Mouse (Mus musculus) left cerebral cortex, postnatal 10 days (tissue): ENCODE results near the gene Gprc5b. TPM values are rescaled to one million over a fixed set of nuclear protein-coding genes. Genes with fewer than 3 reads are reported as not detected.

Experiments used
- DNase-seq, 2 experiments: peaks; one replicate each; pipeline ENCODE4 v3.0.0; 2021 to 2022; ENCODE audit warnings: low spot score in 2 of 2, mixed read lengths in 1 of 2; ENCODE audit errors: extremely low spot score in 1 of 2
- intact Hi-C: fragments of 180-260 bp; cut with DNase I; formaldehyde crosslinking; loops from one replicate; pipeline ENCODE4 v1.15.1; 2025
- total RNA-seq, 2 experiments: library from RNA; stranded (reverse); gene quantifications; 2 replicates each; pipeline ENCODE4 v1.2.3; 2021

Gprc5b gene
- total RNA-seq, 2 experiments from 2014 or later, result 36.8 to 39.8 TPM

DNA sequence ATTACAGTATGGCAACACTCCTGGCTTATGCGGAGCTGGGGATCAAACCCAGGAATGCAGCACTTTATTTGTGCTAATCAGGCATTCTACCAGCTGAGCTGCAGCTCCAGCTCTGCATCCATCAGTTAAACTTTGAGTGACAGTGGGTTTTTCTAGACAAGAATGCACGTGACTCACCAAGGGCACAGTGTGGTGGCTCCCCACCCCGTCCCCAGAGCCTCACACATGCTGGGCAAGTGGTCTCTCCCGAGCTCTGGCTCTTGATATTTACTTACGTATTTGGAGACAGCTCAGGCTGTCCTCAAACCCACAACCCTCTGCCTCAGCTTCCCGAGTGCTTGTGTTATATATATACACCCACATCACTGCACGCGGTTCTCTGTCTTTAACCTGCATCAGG lies 66.1 kb downstream of the Gprc5b start:
- intact Hi-C loops, result no loop called here

GRCm38 (mm10) chr7:118928316-118928715 lies 66.7 kb downstream of the Gprc5b start:
- intact Hi-C loops, result no loop called here

More for the DNA sequence above, 66.1 kb downstream of the Gprc5b start:
- no peak for DNase-seq

DNA sequence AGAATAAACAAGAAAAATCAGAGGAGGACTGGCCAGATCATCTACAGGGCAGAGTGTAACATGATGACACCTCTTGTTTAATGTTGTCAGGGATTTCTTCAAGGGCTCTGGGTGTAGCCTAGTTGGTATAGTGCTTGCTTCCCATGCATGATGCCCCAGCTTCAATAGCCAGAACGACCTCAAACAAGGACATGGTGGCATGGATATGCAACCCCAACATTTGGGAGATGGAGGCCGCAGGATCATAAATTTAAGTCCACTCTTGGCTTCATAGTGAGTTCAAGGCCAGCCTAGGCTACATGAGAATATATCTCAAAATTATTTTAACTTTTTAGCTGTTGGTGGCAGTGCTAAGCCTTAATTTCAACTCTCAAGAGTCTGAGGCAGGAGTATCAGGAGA lies 67.7 kb downstream of the Gprc5b start:
- no peak for DNase-seq
- intact Hi-C loops, result no loop called here

More at GRCm38 (mm10) chr7:118928316-118928715, 66.7 kb downstream of the Gprc5b start:
- no peak for DNase-seq

DNA sequence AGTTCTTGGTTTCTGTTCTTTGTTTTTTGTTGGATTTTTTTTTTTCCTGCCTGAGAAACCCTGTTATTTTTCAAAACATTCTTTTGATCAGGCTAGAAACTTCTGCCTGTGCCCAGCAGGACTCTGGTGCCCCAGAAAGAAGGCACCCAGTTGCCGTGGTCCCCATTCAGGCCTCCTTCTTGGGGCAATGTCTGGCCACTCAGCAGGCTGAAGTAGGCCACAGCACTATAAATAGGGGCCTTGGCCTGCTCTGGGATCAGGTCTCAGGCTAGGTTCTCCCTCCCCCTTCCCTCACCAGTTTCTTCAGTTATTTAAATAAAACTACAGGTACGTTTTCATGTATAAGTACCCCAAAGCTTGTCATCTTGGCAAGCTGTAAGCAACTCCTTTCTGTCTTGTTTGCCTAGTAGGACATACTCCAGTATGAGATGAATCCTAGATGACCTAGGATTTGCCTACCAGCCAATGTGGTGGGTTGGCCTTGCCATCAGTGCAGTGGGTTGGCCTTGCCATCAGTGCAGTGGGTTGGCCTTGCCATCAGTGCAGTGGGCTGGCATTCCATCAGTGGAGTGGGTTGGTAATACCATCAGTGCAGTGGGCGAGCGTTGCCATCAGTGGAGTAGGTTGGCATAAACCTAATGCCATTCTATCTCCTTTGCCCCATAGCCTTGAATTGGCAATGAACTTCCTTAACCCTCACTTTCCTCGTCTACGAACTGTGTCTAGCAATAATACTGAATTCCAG lies 68.3 kb downstream of the Gprc5b start:
- intact Hi-C loops, result no loop called here

DNA sequence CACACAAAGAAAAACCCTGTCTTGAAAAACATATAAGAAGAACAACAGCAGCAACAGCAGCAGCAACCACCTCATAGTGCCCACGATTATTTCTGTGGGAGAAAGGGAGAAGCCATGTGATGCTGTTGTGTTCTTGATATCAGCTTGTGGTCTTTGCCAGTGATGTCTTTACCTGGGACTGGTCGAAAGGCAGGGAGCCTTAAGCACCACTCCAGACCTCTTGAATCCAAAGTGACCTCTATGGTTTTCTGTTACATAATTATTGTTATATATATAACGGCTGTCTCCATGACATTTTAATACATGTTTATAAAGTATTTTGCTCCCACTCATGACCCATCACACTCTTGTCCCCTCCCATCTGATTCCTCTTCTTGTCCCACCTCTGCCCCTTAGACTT lies 69.5 kb downstream of the Gprc5b start:
- intact Hi-C loops, result no loop called here

More for the DNA sequence above, 68.3 kb downstream of the Gprc5b start:
- no peak for DNase-seq

DNA sequence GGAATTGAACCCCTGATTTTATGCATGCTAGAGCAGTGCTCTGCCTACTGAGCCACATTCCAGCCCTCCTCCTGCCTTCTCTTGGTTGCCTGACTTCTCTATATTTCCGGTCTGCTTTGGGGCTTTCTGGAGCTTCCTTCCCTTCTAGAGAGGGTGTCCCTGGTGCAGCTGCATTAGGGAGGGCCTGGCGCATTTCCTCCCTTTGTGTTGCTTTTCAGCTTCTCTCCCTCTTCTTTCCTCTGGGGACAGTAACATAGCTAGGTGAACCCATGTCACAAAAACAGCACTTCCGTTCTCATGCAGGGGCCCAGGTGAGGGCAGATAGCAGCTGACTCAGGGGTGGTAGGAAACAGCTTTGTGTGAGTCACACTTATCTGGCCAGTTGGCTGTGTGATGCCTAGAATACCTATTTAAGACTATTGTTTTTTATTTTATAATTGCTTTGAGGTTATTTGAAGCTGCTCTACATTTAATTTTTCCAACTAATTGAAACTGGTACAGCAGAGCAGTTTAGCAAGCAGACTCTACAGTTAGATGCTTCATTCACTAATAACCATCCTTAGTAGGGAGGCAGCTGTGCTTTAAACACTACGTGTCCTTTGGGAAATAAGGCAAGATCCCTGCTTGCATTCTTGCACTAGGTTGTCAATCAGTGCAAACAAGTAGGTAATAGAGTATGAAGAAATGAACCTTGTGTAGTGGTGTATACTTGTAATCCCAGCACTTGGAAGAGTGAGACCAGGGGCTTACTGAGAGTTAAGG lies 72.4 kb downstream of the Gprc5b start:
- no peak for DNase-seq
- intact Hi-C loops, result no loop called here

More for the DNA sequence above, 69.5 kb downstream of the Gprc5b start:
- DNase-seq, result no peak

Other genes starting within 250 kb of the Gprc5b start
- gene Iqck, start 139.5 kb downstream of the Gprc5b start, total RNA-seq, result 1 to 10 TPM; 2.8 to 3.1 TPM
- gene Knop1, start 139.0 kb downstream of the Gprc5b start, total RNA-seq, result 10 to 100 TPM; 42.4 to 43.0 TPM
- gene Gpr139, start 189.4 kb upstream of the Gprc5b start, total RNA-seq, result 1 to 10 TPM; 1.3 to 2.1 TPM